Mouse (Mus musculus) embryonic facial prominence, embryonic 11.5 days (tissue): ENCODE data around the gene Gm21800. TPM values are rescaled to one million over a fixed set of nuclear protein-coding genes. Genes with fewer than 3 reads are reported as not detected.
"Not testable (repeated sequence)": the region's sequence is repeated elsewhere in the genome, so short reads cannot be mapped to it uniquely, and the experiment has no call there.

ENCODE experiments used
- ATAC-seq: fragments of 200-750 bp; cut with Nextera tagmentation; replicated peaks from 2 replicates; pipeline ENCODE4 v1.8.0; 2017; ENCODE audit warnings: low read depth; ENCODE audit not compliant: insufficient number of reproducible peaks, low FRiP score, low TSS enrichment
- DNase-seq: peaks from one replicate; pipeline ENCODE4 v3.0.0-alpha.2; 2015; ENCODE audit warnings: low spot score
- H3K27ac ChIP-seq: fragments of 300-500 bp; sonication (generic); replicated peaks from 2 replicates; pipeline ENCODE4 v1.5.1; 2014; ENCODE audit warnings: mild to moderate bottlenecking, low read depth, low read length, control low read depth
- H3K27me3 ChIP-seq: fragments of 300-500 bp; sonication (generic); 2 replicates; pipeline ENCODE4 v1.6.1; 2014; ENCODE audit warnings: mild to moderate bottlenecking, low read length, moderate library complexity, mixed read lengths; ENCODE audit not compliant: control insufficient read depth, insufficient read depth
- H3K36me3 ChIP-seq: fragments of 300-500 bp; sonication (generic); replicated peaks from 2 replicates; pipeline ENCODE4 v1.6.1; 2014; ENCODE audit warnings: low read depth, mild to moderate bottlenecking, low read length, moderate library complexity, mixed read lengths; ENCODE audit not compliant: control insufficient read depth, insufficient read depth
- H3K4me1 ChIP-seq: fragments of 300-500 bp; sonication (generic); 2 replicates; pipeline ENCODE4 v1.6.1; 2014; ENCODE audit warnings: low read length, mixed read lengths; ENCODE audit not compliant: control insufficient read depth, insufficient read depth
- H3K4me2 ChIP-seq: fragments of 300-500 bp; sonication (generic); 2 replicates; pipeline ENCODE4 v1.6.1; 2014; ENCODE audit warnings: low read depth, mild to moderate bottlenecking, control low read depth, low read length, moderate library complexity
- H3K4me3 ChIP-seq: fragments of 300-500 bp; sonication (generic); 2 replicates; pipeline ENCODE4 v1.5.1; 2014; ENCODE audit warnings: low read depth, low read length, control low read depth
- H3K9ac ChIP-seq: fragments of 300-500 bp; sonication (generic); replicated peaks from 2 replicates; pipeline ENCODE4 v1.6.1; 2014; ENCODE audit warnings: mild to moderate bottlenecking, control low read depth, low read length
- H3K9me3 ChIP-seq: fragments of 300-500 bp; sonication (generic); replicated peaks from 2 replicates; pipeline ENCODE4 v1.6.1; 2016; ENCODE audit warnings: mild to moderate bottlenecking, low read length, inconsistent platforms, mixed read lengths; ENCODE audit not compliant: control insufficient read depth
- WGBS: fragments of 180-500 bp; shearing (Covaris S2); extraction: QIAGEN DNeasy Blood & Tissue Kit; methylation state at CpG from one replicate; pipeline ENCODE4 v1.1.7; 2014; 5-methylcytosine and 5-hydroxymethylcytosine counted together
- polyA plus RNA-seq: library from polyadenylated mRNA; unstranded; fragments of >200 nt; fragmentation: Nextera tagmentation; extraction: Ambion mirVana; gene quantifications from 2 replicates; pipeline ENCODE4 v1.2.1, GENCODE M21; 2014

Gene Gm21800
- polyA plus RNA-seq = not detected in 2 replicates

DNA sequence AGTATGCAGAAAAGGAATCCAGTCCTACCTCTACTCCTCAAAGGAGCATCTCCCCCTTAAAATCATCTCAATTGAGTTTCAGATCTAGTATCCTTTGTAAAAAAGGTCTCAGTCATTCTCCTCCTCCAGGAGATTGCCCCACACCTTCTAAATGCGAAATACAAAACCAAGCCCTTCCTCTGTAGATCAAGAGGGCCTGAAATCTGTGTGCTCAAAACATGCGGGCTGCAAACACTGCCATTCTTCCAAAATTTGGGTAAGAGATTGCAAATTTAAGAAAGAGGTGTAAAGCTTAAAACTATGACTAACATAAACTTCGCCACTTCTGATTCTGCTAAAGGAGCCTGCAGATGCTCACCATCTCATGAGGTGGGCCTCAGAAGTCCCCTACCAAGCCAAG, at the start of gene Gm21800:
TSS of gene Gm21800 (plus strand) at position 301 of the 400 bp plus-strand sequence.
- not testable (repeated sequence) for H3K36me3 ChIP-seq, H3K27ac ChIP-seq, H3K4me1 ChIP-seq, DNase-seq, H3K4me2 ChIP-seq, H3K9ac ChIP-seq, H3K4me3 ChIP-seq, H3K27me3 ChIP-seq, H3K9me3 ChIP-seq, ATAC-seq
- 86% methylated on average over 1 of the region's 3 CpGs for WGBS
